Mouse (Mus musculus): ENCODE measurements at regions not wholly inside any gene's neighbourhood (a gene's known extent, or its start where the extent isn't known, plus 50 kb on each side); places are given as distances from the start of the nearest gene placed in this dataset.
A peak's percentile ranks its signal among the peaks of the same experiment; 100 is the strongest.

- in situ Hi-C loops (cut with MboI; ENCODE audit: low sequenced_read_pairs in 2 of 2, unreplicated experiment in 2 of 2): no loop called here
- Histone ChIP-seq H3K9ac (ENCODE audit: insufficient read depth, low read depth, low read length, poor library complexity, severe bottlenecking) (no peak overlapping the region), H3K27ac (ENCODE audit: insufficient read depth, low read depth, low read length, poor library complexity, severe bottlenecking) (no peak overlapping the region), H3K4me1 (ENCODE audit: control insufficient read depth in 2 of 2, insufficient read depth in 2 of 2, low read length in 2 of 2, poor library complexity in 1 of 2) (no peaks in the 10 kb centered on the region), H3K36me3 (ENCODE audit: control insufficient read depth, insufficient read depth, low read length, poor library complexity, severe bottlenecking) (no peaks in the 10 kb centered on the region), H3K4me3 (ENCODE audit: insufficient read depth in 1 of 2, low read depth in 1 of 2, low read length in 2 of 2, poor library complexity in 1 of 2, severe bottlenecking in 1 of 2) (no peak overlapping the region), H3K9me3 (ENCODE audit: control insufficient read depth, insufficient read depth, low read depth, low read length) (no peaks in the 10 kb centered on the region)
- TF ChIP-seq HCFC1 (IDR thresholded peaks at IDR 0.05; ENCODE audit: borderline replicate concordance, insufficient read depth, low read length): no peak
- TF ChIP-seq ZNF384 (IDR thresholded peaks at IDR 0.05; ENCODE audit: low read depth, low read length): no peak
- TF ChIP-seq CHD2 (IDR thresholded peaks at IDR 0.05; ENCODE audit: low read depth, low read length): no peak
- TF ChIP-seq ZC3H11A (IDR thresholded peaks at IDR 0.05; ENCODE audit: borderline replicate concordance, low read depth, low read length): no peak
- TF ChIP-seq MAFK (IDR thresholded peaks at IDR 0.05; ENCODE audit: insufficient read depth, low read depth, low read length): no peak
- DNase-seq (ENCODE audit: low read depth, low spot score): no peak
Observed at GRCm38 (mm10) chr13:89421833-89422232, 117.8 kb upstream of the Hapln1 start.

- no peak overlapping the region for H3K9ac ChIP-seq (ENCODE audit: insufficient read depth, low read depth, low read length, poor library complexity, severe bottlenecking)
- TF ChIP-seq MAFK (IDR thresholded peaks at IDR 0.05; ENCODE audit: insufficient read depth, low read depth, low read length): no peak
- no peak for TF ChIP-seq CHD2 (IDR thresholded peaks at IDR 0.05; ENCODE audit: low read depth, low read length)
- TF ChIP-seq ZC3H11A (IDR thresholded peaks at IDR 0.05; ENCODE audit: borderline replicate concordance, low read depth, low read length): no peak
- TF ChIP-seq ZNF384 (IDR thresholded peaks at IDR 0.05; ENCODE audit: low read depth, low read length): no peak
- TF ChIP-seq HCFC1 (IDR thresholded peaks at IDR 0.05; ENCODE audit: borderline replicate concordance, insufficient read depth, low read length): no peak
- H3K36me3 ChIP-seq (ENCODE audit: control insufficient read depth, insufficient read depth, low read length, poor library complexity, severe bottlenecking): no peaks in the 10 kb centered on the region
Observed at GRCm38 (mm10) chr13:89423491-89423890, 116.1 kb upstream of the Hapln1 start.

GRCm38 (mm10) chr13:89428272-89429071 lies 111.1 kb upstream of the Hapln1 start:
- no peak overlapping the region for H3K9ac ChIP-seq (ENCODE audit: insufficient read depth, low read depth, low read length, poor library complexity, severe bottlenecking)
- no peak overlapping the region for H3K27ac ChIP-seq (ENCODE audit: insufficient read depth, low read depth, low read length, poor library complexity, severe bottlenecking)
- no peaks in the 10 kb centered on the region for H3K4me1 ChIP-seq (ENCODE audit: control insufficient read depth in 2 of 2, insufficient read depth in 2 of 2, low read length in 2 of 2, poor library complexity in 1 of 2)
- H3K4me3 ChIP-seq (ENCODE audit: insufficient read depth in 1 of 2, low read depth in 1 of 2, low read length in 2 of 2, poor library complexity in 1 of 2, severe bottlenecking in 1 of 2): no peak overlapping the region
- no peaks in the 10 kb centered on the region for H3K9me3 ChIP-seq (ENCODE audit: control insufficient read depth, insufficient read depth, low read depth, low read length)
- no peaks in the 10 kb centered on the region for H3K36me3 ChIP-seq (ENCODE audit: control insufficient read depth, insufficient read depth, low read length, poor library complexity, severe bottlenecking)
- DNase-seq (ENCODE audit: low read depth, low spot score): no peak
- TF ChIP-seq MAFK (IDR thresholded peaks at IDR 0.05; ENCODE audit: insufficient read depth, low read depth, low read length) (no peak), HCFC1 (IDR thresholded peaks at IDR 0.05; ENCODE audit: borderline replicate concordance, insufficient read depth, low read length) (no peak), ZC3H11A (IDR thresholded peaks at IDR 0.05; ENCODE audit: borderline replicate concordance, low read depth, low read length) (no peak), CHD2 (IDR thresholded peaks at IDR 0.05; ENCODE audit: low read depth, low read length) (no peak)
- in situ Hi-C loops (cut with MboI; ENCODE audit: low sequenced_read_pairs in 2 of 2, unreplicated experiment in 2 of 2): no loop called here

More at GRCm38 (mm10) chr13:89423491-89423890, 116.1 kb upstream of the Hapln1 start:
- DNase-seq (ENCODE audit: low read depth, low spot score): peak; percentile 35
- Histone ChIP-seq H3K9me3 (ENCODE audit: control insufficient read depth, insufficient read depth, low read depth, low read length) (no peaks in the 10 kb centered on the region), H3K27ac (ENCODE audit: insufficient read depth, low read depth, low read length, poor library complexity, severe bottlenecking) (no peak overlapping the region), H3K4me3 (ENCODE audit: insufficient read depth in 1 of 2, low read depth in 1 of 2, low read length in 2 of 2, poor library complexity in 1 of 2, severe bottlenecking in 1 of 2) (no peak overlapping the region), H3K4me1 (ENCODE audit: control insufficient read depth in 2 of 2, insufficient read depth in 2 of 2, low read length in 2 of 2, poor library complexity in 1 of 2) (no peaks in the 10 kb centered on the region)
- in situ Hi-C loops (cut with MboI; ENCODE audit: low sequenced_read_pairs in 2 of 2, unreplicated experiment in 2 of 2): no loop called here

- in situ Hi-C loops (cut with MboI; ENCODE audit: low sequenced_read_pairs in 2 of 2, unreplicated experiment in 2 of 2): no loop called here
- H3K9me3 ChIP-seq (ENCODE audit: control insufficient read depth, insufficient read depth, low read depth, low read length): no peaks in the 10 kb centered on the region
- no peak overlapping the region for H3K9ac ChIP-seq (ENCODE audit: insufficient read depth, low read depth, low read length, poor library complexity, severe bottlenecking)
- H3K4me1 ChIP-seq (ENCODE audit: control insufficient read depth in 2 of 2, insufficient read depth in 2 of 2, low read length in 2 of 2, poor library complexity in 1 of 2): no peaks in the 10 kb centered on the region
- no peak overlapping the region for H3K4me3 ChIP-seq (ENCODE audit: insufficient read depth in 1 of 2, low read depth in 1 of 2, low read length in 2 of 2, poor library complexity in 1 of 2, severe bottlenecking in 1 of 2)
- TF ChIP-seq MAFK (IDR thresholded peaks at IDR 0.05; ENCODE audit: insufficient read depth, low read depth, low read length): no peak
- TF ChIP-seq CHD2 (IDR thresholded peaks at IDR 0.05; ENCODE audit: low read depth, low read length): no peak
- TF ChIP-seq HCFC1 (IDR thresholded peaks at IDR 0.05; ENCODE audit: borderline replicate concordance, insufficient read depth, low read length): no peak
- TF ChIP-seq ZNF384 (IDR thresholded peaks at IDR 0.05; ENCODE audit: low read depth, low read length): no peak
- no peak for TF ChIP-seq ZC3H11A (IDR thresholded peaks at IDR 0.05; ENCODE audit: borderline replicate concordance, low read depth, low read length)
- no peaks in the 10 kb centered on the region for H3K36me3 ChIP-seq (ENCODE audit: control insufficient read depth, insufficient read depth, low read length, poor library complexity, severe bottlenecking)
- H3K27ac ChIP-seq (ENCODE audit: insufficient read depth, low read depth, low read length, poor library complexity, severe bottlenecking): no peak overlapping the region
- no peak for DNase-seq (ENCODE audit: low read depth, low spot score)
Observed at GRCm38 (mm10) chr13:89444847-89445246, 94.7 kb upstream of the Hapln1 start.

All from ES-E14 (cell line).